Mouse (Mus musculus) testis, adult 2 months (tissue): ENCODE measurements around the gene Pmpcb. TPM values are rescaled to one million over a fixed set of nuclear protein-coding genes. Genes with fewer than 3 reads are reported as not detected.

Source experiments
- H3K27ac ChIP-seq: fragments of 200-500 bp; 2 replicates; pipeline ENCODE4 v1.5.1; 2012; ENCODE audit warnings: low read depth, low read length; ENCODE audit not compliant: control insufficient read depth, insufficient read depth
- H3K27me3 ChIP-seq: fragments of 200-500 bp; 2 replicates; pipeline ENCODE4 v1.6.1; 2012; ENCODE audit warnings: mild to moderate bottlenecking, low read length, moderate library complexity; ENCODE audit not compliant: control insufficient read depth, insufficient read depth
- H3K36me3 ChIP-seq: fragments of 200-500 bp; 2 replicates; pipeline ENCODE4 v1.6.1; 2012; ENCODE audit warnings: mild to moderate bottlenecking, low read length; ENCODE audit not compliant: control insufficient read depth, insufficient read depth
- H3K4me1 ChIP-seq: fragments of 200-500 bp; 2 replicates; pipeline ENCODE4 v1.6.1; 2012; ENCODE audit warnings: low read length; ENCODE audit not compliant: control insufficient read depth, insufficient read depth
- H3K4me3 ChIP-seq: fragments of 200-500 bp; 2 replicates; pipeline ENCODE4 v1.5.1; 2012; ENCODE audit warnings: low read depth, mild to moderate bottlenecking, low read length, moderate library complexity, mixed read lengths; ENCODE audit not compliant: control insufficient read depth
- CTCF ChIP-seq: fragments of 200-500 bp; IDR thresholded peaks from 2 replicates; pipeline ENCODE4 v1.5.1; 2012; ENCODE audit warnings: low read depth, mild to moderate bottlenecking, inconsistent platforms, low read length, moderate library complexity; ENCODE audit not compliant: control insufficient read depth, insufficient read depth, insufficient replicate concordance
- POLR2A ChIP-seq: fragments of 200-500 bp; IDR thresholded peaks from 2 replicates; pipeline ENCODE4 v1.6.1; 2012; ENCODE audit warnings: low read depth, mild to moderate bottlenecking, inconsistent platforms, low read length, moderate library complexity; ENCODE audit not compliant: control insufficient read depth
- polyA plus RNA-seq: library from polyadenylated mRNA; depleted of rRNA; stranded (reverse); fragments of >200 nt; gene quantifications from 2 replicates; pipeline ENCODE4 v1.2.3, GENCODE M21; 2012

Gene Pmpcb
- polyA plus RNA-seq, 1 experiment, result 86.0 TPM

- TF ChIP-seq CTCF (no peak), POLR2A (no peak)
- H3K27ac ChIP-seq, result no peak overlapping the region
- no peaks in the 10 kb centered on the region for H3K27me3 ChIP-seq
- H3K4me1 ChIP-seq, result peaks cover 14% of the 10 kb centered on the region
- no peaks in the 10 kb centered on the region for H3K36me3 ChIP-seq
- no peak overlapping the region for H3K4me3 ChIP-seq
Measured at GRCm38 (mm10) chr5:21714447-21714846, 22.5 kb upstream of the Pmpcb start.

- H3K4me3 ChIP-seq, result no peak overlapping the region
- peaks cover 14% of the 10 kb centered on the region for H3K4me1 ChIP-seq
- H3K27ac ChIP-seq, result peak overlapping the region; percentile 7
- TF ChIP-seq POLR2A (no peak), CTCF (no peak)
- H3K36me3 ChIP-seq, result no peaks in the 10 kb centered on the region
- no peaks in the 10 kb centered on the region for H3K27me3 ChIP-seq
Measured at GRCm38 (mm10) chr5:21717165-21717715, 19.7 kb upstream of the Pmpcb start.

- H3K4me1 ChIP-seq, result peaks cover 14% of the 10 kb centered on the region
- H3K27ac ChIP-seq, result no peak overlapping the region
- H3K4me3 ChIP-seq, result peak overlapping the region; percentile 48
- no peaks in the 10 kb centered on the region for H3K36me3 ChIP-seq
- H3K27me3 ChIP-seq, result no peaks in the 10 kb centered on the region
- TF ChIP-seq CTCF (no peak), POLR2A (no peak)
Measured at GRCm38 (mm10) chr5:21718546-21718945, 18.4 kb upstream of the Pmpcb start.

- no peak overlapping the region for H3K4me3 ChIP-seq
- no peak overlapping the region for H3K27ac ChIP-seq
- TF ChIP-seq POLR2A, result no peak
- no peak for TF ChIP-seq CTCF
- H3K4me1 ChIP-seq, result peaks cover 14% of the 10 kb centered on the region
- H3K27me3 ChIP-seq, result no peaks in the 10 kb centered on the region
- no peaks in the 10 kb centered on the region for H3K36me3 ChIP-seq
Measured at GRCm38 (mm10) chr5:21719209-21719608, 17.7 kb upstream of the Pmpcb start.

GRCm38 (mm10) chr5:21724427-21724826 lies 12.5 kb upstream of the Pmpcb start:
- no peaks in the 10 kb centered on the region; the same call in 1 of the 2 replicates for H3K36me3 ChIP-seq
- no peaks in the 10 kb centered on the region for H3K4me1 ChIP-seq
- no peak overlapping the region for H3K4me3 ChIP-seq
- no peak overlapping the region for H3K27ac ChIP-seq
- H3K27me3 ChIP-seq, result no peaks in the 10 kb centered on the region
- no peak for TF ChIP-seq POLR2A
- TF ChIP-seq CTCF, result no peak

GRCm38 (mm10) chr5:21724872-21725271 lies 12.1 kb upstream of the Pmpcb start:
- TF ChIP-seq POLR2A (no peak), CTCF (no peak)
- H3K4me1 ChIP-seq, result no peaks in the 10 kb centered on the region
- H3K36me3 ChIP-seq, result no peaks in the 10 kb centered on the region; the same call in 1 of the 2 replicates
- no peak overlapping the region for H3K4me3 ChIP-seq
- no peaks in the 10 kb centered on the region for H3K27me3 ChIP-seq
- no peak overlapping the region; the same call in 1 of the 2 replicates for H3K27ac ChIP-seq

GRCm38 (mm10) chr5:21729107-21729506 lies 7.8 kb upstream of the Pmpcb start:
- TF ChIP-seq POLR2A, result no peak
- TF ChIP-seq CTCF, result no peak
- no peaks in the 10 kb centered on the region for H3K4me1 ChIP-seq
- H3K27ac ChIP-seq, result no peak overlapping the region
- no peaks in the 10 kb centered on the region; the same call in 1 of the 2 replicates for H3K36me3 ChIP-seq
- no peak overlapping the region for H3K4me3 ChIP-seq
- no peaks in the 10 kb centered on the region for H3K27me3 ChIP-seq

- Histone ChIP-seq H3K27me3 (no peaks in the 10 kb centered on the region), H3K36me3 (no peaks in the 10 kb centered on the region), H3K4me3 (no peak overlapping the region), H3K27ac (peak overlapping the region; percentile 52; the same call in 1 of the 2 replicates), H3K4me1 (peaks cover 10% of the 10 kb centered on the region)
- TF ChIP-seq POLR2A (no peak), CTCF (no peak)
Measured at GRCm38 (mm10) chr5:21732177-21732911, 4.6 kb upstream of the Pmpcb start.
